ENCODE assay signal across 8 mouse cellular contexts in the genomic region with DNA sequence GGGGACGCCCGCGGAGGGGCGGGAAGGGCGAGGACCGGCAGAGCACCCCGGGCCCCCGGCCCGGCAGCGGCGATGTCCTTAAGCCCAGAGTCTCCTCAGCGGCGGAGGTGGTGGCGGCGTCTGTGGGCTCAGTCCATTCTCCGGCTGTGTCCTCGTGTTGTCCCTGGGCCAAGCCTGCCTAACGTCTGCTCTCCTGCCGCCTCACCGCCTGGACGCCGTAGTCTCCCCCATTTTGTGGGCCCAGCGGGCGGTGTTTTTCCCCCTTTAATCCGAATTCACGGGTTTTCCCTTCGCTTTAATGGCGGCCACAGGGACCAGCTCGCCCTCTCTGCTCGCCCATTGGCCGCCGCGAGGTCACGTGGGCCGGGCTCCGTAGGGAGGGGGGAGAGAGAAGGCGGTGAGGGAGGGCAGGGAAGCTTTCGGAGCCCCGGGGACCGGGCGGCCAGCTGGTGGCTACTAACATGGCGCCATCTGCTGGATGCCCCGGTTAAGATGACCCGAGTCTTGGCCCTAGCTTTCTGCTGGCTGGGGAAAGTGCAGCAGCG. TPM values are rescaled to one million over a fixed set of nuclear protein-coding genes. Genes with fewer than 3 reads are reported as not detected.
A peak's percentile ranks its signal among the peaks of the same experiment; 100 is the strongest.
DNase-seq lines count a peak whose midpoint lies in the region; ATAC-seq lines count a peak whose summit lies in the region.

No protein-coding gene starts in this region.

- H3K4me1 ChIP-seq in forebrain, embryonic 10.5 days: peaks cover 31% of the 10 kb centered on the region
- H3K4me1 ChIP-seq in heart, embryonic 16.5 days (ENCODE audit: control insufficient read depth, insufficient read depth, low read length): peaks cover 17% of the 10 kb centered on the region
- peaks cover 26% of the 10 kb centered on the region for H3K4me1 ChIP-seq in liver, embryonic 15.5 days (replicated peaks)
- peaks cover 22% of the 10 kb centered on the region for H3K4me1 ChIP-seq in neural tube, embryonic 12.5 days

- peak overlapping the region; percentile 98 for H3K27ac ChIP-seq in forebrain, embryonic 10.5 days
- peak overlapping the region; percentile 98 for H3K27ac ChIP-seq in heart, embryonic 16.5 days (ENCODE audit: low read length)
- H3K27ac ChIP-seq in liver, embryonic 15.5 days (replicated peaks): peak overlapping the region; percentile 94
- H3K27ac ChIP-seq in neural tube, embryonic 12.5 days: peak overlapping the region; percentile 98

- 0 out of 2 replicates have a peak, but pooled peaks cover 6% of the 10 kb centered on the region for H3K27me3 ChIP-seq in forebrain, embryonic 10.5 days (ENCODE audit: poor library complexity, severe bottlenecking)
- H3K27me3 ChIP-seq in heart, embryonic 16.5 days (ENCODE audit: control insufficient read depth, insufficient read depth, low read length): no peaks in the 10 kb centered on the region
- H3K27me3 ChIP-seq in liver, embryonic 15.5 days: peaks cover 17% of the 10 kb centered on the region
- H3K27me3 ChIP-seq in neural tube, embryonic 12.5 days (replicated peaks): no peaks in the 10 kb centered on the region

- peaks cover 23% of the 10 kb centered on the region for H3K36me3 ChIP-seq in forebrain, embryonic 10.5 days (replicated peaks)
- H3K36me3 ChIP-seq in heart, embryonic 16.5 days (ENCODE audit: control insufficient read depth, insufficient read depth): peaks cover 6% of the 10 kb centered on the region
- peaks cover 20% of the 10 kb centered on the region for H3K36me3 ChIP-seq in liver, embryonic 15.5 days (replicated peaks)
- H3K36me3 ChIP-seq in neural tube, embryonic 12.5 days: no peaks in the 10 kb centered on the region; the same call in 1 of the 2 replicates

- peak; percentile 95 for ATAC-seq in CD4-positive, CD25-positive, alpha-beta regulatory T cell, adult 4 months
- ATAC-seq in heart, embryonic 16.5 days (replicated peaks; ENCODE audit: extremely low read depth, insufficient read depth, low FRiP score): peak; percentile 97
- ATAC-seq in liver, embryonic 15.5 days (ENCODE audit: insufficient read depth): peak; percentile 94
- peak; percentile 91 for ATAC-seq in neural tube, embryonic 12.5 days (ENCODE audit: low FRiP score, low read depth)

- peak overlapping the region; percentile 12; the same call in 1 of the 2 replicates for H3K4me2 ChIP-seq in heart, embryonic 16.5 days (ENCODE audit: low read depth, low read length)
- H3K4me2 ChIP-seq in liver, embryonic 15.5 days: peak overlapping the region; percentile 70
- peak overlapping the region; percentile 45 for H3K4me2 ChIP-seq in neural tube, embryonic 12.5 days (replicated peaks)

- peak overlapping the region; percentile 95 for H3K4me3 ChIP-seq in forebrain, embryonic 10.5 days
- H3K4me3 ChIP-seq in heart, embryonic 16.5 days (ENCODE audit: low read length): peak overlapping the region; percentile 85
- peak overlapping the region; percentile 98 for H3K4me3 ChIP-seq in liver, embryonic 15.5 days (replicated peaks)
- H3K4me3 ChIP-seq in neural tube, embryonic 12.5 days: peak overlapping the region; percentile 94

- under 1% methylated on average over 45 of the region's 45 CpGs for WGBS in forebrain, embryonic 10.5 days
- WGBS in heart, embryonic 16.5 days: under 1% methylated on average over 45 of the region's 45 CpGs
- under 1% methylated on average over 45 of the region's 45 CpGs for WGBS in liver, embryonic 15.5 days (ENCODE audit: insufficient replicate concordance)
- 1% methylated on average over 44 of the region's 45 CpGs for whole genome bisulfite sequencing in neural tube, embryonic 12.5 days

- no peaks in the 10 kb centered on the region for H3K9me3 ChIP-seq in forebrain, embryonic 10.5 days
- no peaks in the 10 kb centered on the region for H3K9me3 ChIP-seq in heart, embryonic 16.5 days (replicated peaks; ENCODE audit: control insufficient read depth, low read length)
- no peaks in the 10 kb centered on the region for H3K9me3 ChIP-seq in liver, embryonic 15.5 days (replicated peaks)
- H3K9me3 ChIP-seq in neural tube, embryonic 12.5 days: no peaks in the 10 kb centered on the region

- DNase-seq in c-Kit-negative CD71-positive TER-119-positive erythroid progenitor cells, embryonic 14.5 days (ENCODE audit: low read depth, low spot score): peak; percentile 95
- peak; percentile 99 for DNase-seq in forebrain, embryonic 10.5 days (ENCODE audit: extremely low spot score, low spot score)
- peak; percentile 99 to 100 for DNase-seq in kidney, postnatal 36 days
- peak; percentile 94 for DNase-seq in telencephalon, adult 2 months (ENCODE audit: low read depth, low spot score)

- H3K9ac ChIP-seq in heart, embryonic 16.5 days (ENCODE audit: low read length): peak overlapping the region; percentile 94
- peak overlapping the region; percentile 98 for H3K9ac ChIP-seq in liver, embryonic 15.5 days
- peak overlapping the region; percentile 96 for H3K9ac ChIP-seq in neural tube, embryonic 12.5 days

RNA-seq across cellular contexts. Expression of gene Med13, which starts 0.7 kb away (rescaled TPM):
- 10 to 100 TPM in 1 of 2 experiments, 1 to 10 TPM in 1; 9.3 to 14.5 TPM for polyA plus RNA-seq in CD4-positive, CD25-positive, alpha-beta regulatory T cell, adult 4 months (2017; shearing (Covaris generic))
- 6.6 and 7.5 TPM in 2 replicates for polyA plus RNA-seq in forebrain, embryonic 10.5 days (2016; fragmentation: Nextera tagmentation; extraction: Ambion mirVana)
- 5.4 and 6.2 TPM in 2 replicates for polyA plus RNA-seq in heart, embryonic 16.5 days (2015; fragmentation: Nextera tagmentation; extraction: Ambion mirVana)
- polyA plus RNA-seq in liver, embryonic 15.5 days (2015; fragmentation: Nextera tagmentation; extraction: Ambion mirVana): 2.6 and 4.1 TPM in 2 replicates
- 10.0 and 11.5 TPM in 2 replicates for polyA plus RNA-seq in neural tube, embryonic 12.5 days (2016; fragmentation: Nextera tagmentation; extraction: Ambion mirVana)

Comparison
In these comparisons a context has a peak if more than half of its experiments do, and no peak if none do; other contexts are left out.
1. Peak in every context shown above with its lines: DNase-seq, ATAC-seq, H3K4me3 ChIP-seq and H3K27ac ChIP-seq.
2. H3K4me2 ChIP-seq: peak in every context shown above with its lines; median percentile 70 in liver, embryonic 15.5 days; 45 in neural tube, embryonic 12.5 days; 12 in heart, embryonic 16.5 days.